In the genomic region with DNA sequence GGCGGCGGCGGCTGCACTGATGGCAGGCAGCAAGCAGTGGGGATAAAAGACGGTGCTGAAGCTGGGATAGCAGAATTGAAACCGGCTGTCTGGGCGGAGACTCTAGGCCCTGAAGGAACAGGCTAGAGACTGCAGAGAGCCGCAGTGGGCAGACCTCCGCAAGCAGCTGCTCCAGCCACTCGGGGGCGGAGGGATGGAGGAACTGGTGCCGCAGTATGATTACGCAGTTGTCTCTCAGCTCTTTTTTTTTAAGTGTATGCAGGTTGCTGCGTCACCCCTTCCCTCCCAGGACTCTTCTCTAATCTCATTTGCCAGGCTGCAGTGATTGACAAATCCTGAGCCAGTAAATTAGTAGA, we compare ENCODE assay signal across 8 mouse cellular contexts. TPM values are rescaled to one million over a fixed set of nuclear protein-coding genes. Genes with fewer than 3 reads are reported as not detected.
DNase-seq lines count a peak whose midpoint lies in the region; ATAC-seq lines count a peak whose summit lies in the region.

A gene (minus strand): TSS at position 210 of the 356 bp plus-strand sequence.

- peak; percentile 1 for DNase-seq in kidney, adult 9 months
- no peak for DNase-seq in kidney, adult 8-10 months
- no peak for DNase-seq in urinary bladder, postnatal 10 days (ENCODE audit: low spot score)

- no peak within 1 kb of the TSS for H3K9ac ChIP-seq in kidney, embryonic 16.5 days (replicated peaks; ENCODE audit: low read length)
- no peak within 1 kb of the TSS for H3K9ac ChIP-seq in limb, embryonic 15.5 days
- peak within 1 kb of the TSS; percentile 78 for H3K9ac ChIP-seq in neural tube, embryonic 13.5 days

- no peaks in the 10 kb centered on the region for H3K9me3 ChIP-seq in kidney, embryonic 16.5 days (ENCODE audit: low read length)
- H3K9me3 ChIP-seq in limb, embryonic 15.5 days: no peaks in the 10 kb centered on the region
- no peaks in the 10 kb centered on the region for H3K9me3 ChIP-seq in neural tube, embryonic 13.5 days

- no peaks in the 10 kb centered on the region for H3K36me3 ChIP-seq in kidney, embryonic 16.5 days (ENCODE audit: insufficient read depth, low read length)
- H3K36me3 ChIP-seq in limb, embryonic 15.5 days: no peaks in the 10 kb centered on the region
- no peaks in the 10 kb centered on the region for H3K36me3 ChIP-seq in neural tube, embryonic 13.5 days

- H3K27ac ChIP-seq in kidney, embryonic 16.5 days (ENCODE audit: low read length): no peak within 1 kb of the TSS
- no peak within 1 kb of the TSS for H3K27ac ChIP-seq in limb, embryonic 15.5 days
- H3K27ac ChIP-seq in neural tube, embryonic 13.5 days (replicated peaks): peak within 1 kb of the TSS; percentile 94

- peak; percentile 98 for ATAC-seq in common myeloid progenitor, adult 5-6 weeks (replicated peaks; ENCODE audit: low read depth, poor library complexity, severe bottlenecking)
- ATAC-seq in granulocyte monocyte progenitor cell, adult 5-6 weeks (replicated peaks; ENCODE audit: poor library complexity, severe bottlenecking): peak; percentile 100
- peak; percentile 73; the same call in 1 of the 2 replicates for ATAC-seq in kidney, embryonic 16.5 days (ENCODE audit: low FRiP score, low TSS enrichment)
- ATAC-seq in limb, embryonic 15.5 days (ENCODE audit: insufficient number of reproducible peaks, low FRiP score, low TSS enrichment, low read depth): no peak
- ATAC-seq in neural tube, embryonic 13.5 days (ENCODE audit: low read depth): peak; percentile 95

- H3K4me2 ChIP-seq in kidney, embryonic 16.5 days (replicated peaks; ENCODE audit: low read depth, low read length): peak within 1 kb of the TSS; percentile 47
- peak within 1 kb of the TSS; percentile 58 for H3K4me2 ChIP-seq in limb, embryonic 15.5 days
- H3K4me2 ChIP-seq in neural tube, embryonic 13.5 days: peak within 1 kb of the TSS; percentile 51

- H3K4me1 ChIP-seq in kidney, embryonic 16.5 days (ENCODE audit: insufficient read depth, low read length): 0 out of 2 replicates have a peak, but pooled peaks cover 3% of the 10 kb centered on the region
- H3K4me1 ChIP-seq in limb, embryonic 15.5 days: no peaks in the 10 kb centered on the region
- H3K4me1 ChIP-seq in neural tube, embryonic 13.5 days (replicated peaks): no peaks in the 10 kb centered on the region

- peaks cover 33% of the 10 kb centered on the region for H3K27me3 ChIP-seq in kidney, embryonic 16.5 days (ENCODE audit: insufficient read depth, low read length)
- peaks cover 33% of the 10 kb centered on the region for H3K27me3 ChIP-seq in limb, embryonic 15.5 days
- peaks cover 58% of the 10 kb centered on the region for H3K27me3 ChIP-seq in neural tube, embryonic 13.5 days

- peak within 1 kb of the TSS; percentile 35 for H3K4me3 ChIP-seq in kidney, embryonic 16.5 days (ENCODE audit: low read length)
- H3K4me3 ChIP-seq in limb, embryonic 15.5 days: peak within 1 kb of the TSS; percentile 39
- peak within 1 kb of the TSS; percentile 52 for H3K4me3 ChIP-seq in neural tube, embryonic 13.5 days

- 19% methylated on average over 13 of the region's 13 CpGs for WGBS in kidney, embryonic 16.5 days
- WGBS in limb, embryonic 15.5 days: 24% methylated on average over 13 of the region's 13 CpGs
- WGBS in neural tube, embryonic 13.5 days: 23% methylated on average over 13 of the region's 13 CpGs

RNA-seq across cellular contexts. Expression of the gene that starts here (rescaled TPM):
- not detected in 2 replicates for total RNA-seq in common myeloid progenitor, adult 5-6 weeks (2017)
- total RNA-seq in granulocyte monocyte progenitor cell, adult 5-6 weeks (2014; fragmentation: Nextera tagmentation): not detected in 2 replicates
- total RNA-seq in granulocyte monocyte progenitor cell, adult 5-6 weeks (2017): 0.31 TPM in 1 of 2 replicates, not detected in the other
- polyA plus RNA-seq in kidney, embryonic 16.5 days (2015; fragmentation: Nextera tagmentation; extraction: Ambion mirVana): 0.67 and 0.99 TPM in 2 replicates
- 0.65 and 0.96 TPM in 2 replicates for polyA plus RNA-seq in limb, embryonic 15.5 days (2015; fragmentation: Nextera tagmentation; extraction: Ambion mirVana)
- 88.9 and 93.2 TPM in 2 replicates for polyA plus RNA-seq in neural tube, embryonic 13.5 days (2015; fragmentation: Nextera tagmentation; extraction: Ambion mirVana)

Comparison
In these comparisons a context has a peak if more than half of its experiments do, and no peak if none do; other contexts are left out.
1. RNA of the gene that starts here (polyA plus RNA-seq): 88.9 to 93.2 TPM in neural tube, embryonic 13.5 days; 0.67 to 0.99 TPM in kidney, embryonic 16.5 days and 0.65 to 0.96 TPM in limb, embryonic 15.5 days; every median in the first group is over 10 times any median in the second.
2. Peak in ATAC-seq in common myeloid progenitor, adult 5-6 weeks; RNA of the gene not detected or under 1 TPM.
3. Peak in ATAC-seq in granulocyte monocyte progenitor cell, adult 5-6 weeks; RNA of the gene not detected or under 1 TPM.
4. Peak in ATAC-seq, H3K4me3 ChIP-seq and H3K4me2 ChIP-seq in kidney, embryonic 16.5 days; RNA of the gene not detected or under 1 TPM.
5. Peak in every context shown above with its lines, with median percentiles within 50 percentile points of each other: H3K4me2 ChIP-seq and H3K4me3 ChIP-seq.